Mouse (Mus musculus): ENCODE results near the gene Gm20695.
"Not testable (repeated sequence)": the region's sequence is repeated elsewhere in the genome, so short reads cannot be mapped to it uniquely, and the experiment has no call there.

Gene Gm20695

GRCm38 (mm10) chr16:3884201-3885064, at the start of gene Gm20695, which contains the start of gene Zfp597:
Gene Gm20695 (plus strand): TSS chr16:3884648.
Gene Zfp597 (minus strand): TSS chr16:3884561.
- DNase-seq: peak; percentile 93

GRCm38 (mm10) chr16:3835461-3835860, 49.0 kb upstream of the Gm20695 start:
- no peak for DNase-seq

- DNase-seq: no peak
Observed at GRCm38 (mm10) chr16:3839157-3839885, 45.1 kb upstream of the Gm20695 start.

- DNase-seq: no peak
Observed at GRCm38 (mm10) chr16:3842989-3843388, 41.5 kb upstream of the Gm20695 start.

GRCm38 (mm10) chr16:3843796-3844195, 40.7 kb upstream of the Gm20695 start:
- no peak for DNase-seq

GRCm38 (mm10) chr16:3846711-3847518, 37.5 kb upstream of the Gm20695 start, which contains the start of gene Zfp174:
Gene Zfp174 (plus strand): TSS chr16:3847268.
- peak; percentile 94 for DNase-seq

- DNase-seq: no peak
Observed at GRCm38 (mm10) chr16:3847871-3848270, 36.6 kb upstream of the Gm20695 start.

GRCm38 (mm10) chr16:3848416-3848815, 36.0 kb upstream of the Gm20695 start:
- no peak for DNase-seq

GRCm38 (mm10) chr16:3851301-3851700, 33.1 kb upstream of the Gm20695 start:
- DNase-seq: not testable (repeated sequence)

GRCm38 (mm10) chr16:3852586-3852985, 31.9 kb upstream of the Gm20695 start:
- DNase-seq: no peak

GRCm38 (mm10) chr16:3854437-3855182, 29.8 kb upstream of the Gm20695 start:
- DNase-seq: no peak

GRCm38 (mm10) chr16:3855776-3856175, 28.7 kb upstream of the Gm20695 start:
- no peak for DNase-seq

GRCm38 (mm10) chr16:3859254-3859653, 25.2 kb upstream of the Gm20695 start:
- DNase-seq: no peak

GRCm38 (mm10) chr16:3871815-3872214, 12.6 kb upstream of the Gm20695 start:
- no peak for DNase-seq

GRCm38 (mm10) chr16:3872216-3873047, 12.0 kb upstream of the Gm20695 start, which contains the start of gene Naa60:
Gene Naa60 (plus strand): TSS chr16:3872375.
- peak; percentile 86 for DNase-seq

GRCm38 (mm10) chr16:3876346-3876745, 8.1 kb upstream of the Gm20695 start:
- DNase-seq: no peak

GRCm38 (mm10) chr16:3885065-3885670, 720 bp downstream of the Gm20695 start:
- DNase-seq: no peak

- DNase-seq: no peak
Observed at GRCm38 (mm10) chr16:3891621-3892295, 7.3 kb downstream of the Gm20695 start.

- DNase-seq: no peak
Observed at GRCm38 (mm10) chr16:3893739-3894138, 9.3 kb downstream of the Gm20695 start.

- DNase-seq: no peak
Observed at GRCm38 (mm10) chr16:3895173-3895792, 10.8 kb downstream of the Gm20695 start.

Data from cerebellum, adult 11 months (tissue).